Mouse (Mus musculus): ENCODE data around the gene Gm20834.
"Not testable (repeated sequence)": the region's sequence is repeated elsewhere in the genome, so short reads cannot be mapped to it uniquely, and the experiment has no call there.

Gm20834 gene

GRCm38 (mm10) chrY:10324489-10324888 lies at the start of gene Gm20834:
Gene Gm20834, minus strand, starts transcription at chrY:10324589.
- DNase-seq (ENCODE audit: low spot score in 2 of 2), result not testable (repeated sequence)
